Mouse (Mus musculus): Measurements from ENCODE around the gene Rbm33. TPM values are rescaled to one million over a fixed set of nuclear protein-coding genes. Genes with fewer than 3 reads are reported as not detected.
A peak's percentile ranks its signal among the peaks of the same experiment; 100 is the strongest.

Rbm33 gene
- polyA plus RNA-seq, 1 experiment, result 33.3 TPM

DNA sequence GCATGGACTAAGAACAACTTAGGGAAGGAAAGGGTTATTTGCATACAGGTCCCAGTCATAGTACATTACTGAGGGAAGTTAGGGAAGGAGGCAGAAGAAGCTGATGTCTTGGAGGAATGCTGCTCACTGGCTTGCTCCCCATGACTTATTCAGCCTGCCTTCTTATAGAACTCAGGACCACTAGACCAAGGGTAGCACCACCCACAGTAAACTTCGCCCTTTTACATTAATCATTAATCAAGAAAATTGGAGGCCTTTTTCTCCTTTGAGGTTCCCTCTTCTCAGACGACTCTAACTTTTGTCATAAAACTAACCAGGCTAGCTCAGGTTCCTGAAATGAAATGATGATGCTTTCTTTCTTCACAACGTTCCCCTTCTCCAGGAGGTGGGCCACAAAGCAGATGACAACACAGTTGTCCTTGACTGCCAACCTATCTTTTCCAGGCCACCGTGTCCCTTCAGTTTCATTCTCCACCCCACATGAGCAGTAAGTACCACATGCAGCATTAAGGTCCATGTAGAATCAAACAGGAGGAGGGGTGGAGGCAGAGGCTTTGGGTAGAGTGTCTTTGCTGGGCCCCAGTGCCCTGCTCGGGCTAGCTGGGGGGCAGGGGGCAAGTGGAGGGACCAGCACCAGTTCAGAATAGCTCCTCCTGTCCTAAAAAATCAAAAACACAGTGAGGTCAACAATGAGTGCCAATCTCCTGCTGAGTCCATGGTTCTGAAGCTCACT, 25.6 kb upstream of the Rbm33 start:
- Histone ChIP-seq H3K27ac (ENCODE audit: insufficient read depth, low read length) (no peak overlapping the region), H3K27me3 (ENCODE audit: control insufficient read depth, insufficient read depth, low read length) (no peaks in the 10 kb centered on the region)

GRCm38 (mm10) chr5:28292281-28292680, 24.6 kb upstream of the Rbm33 start:
- TF ChIP-seq CTCF (IDR thresholded peaks at IDR 0.05; ENCODE audit: extremely low read depth, insufficient read depth, insufficient read length, insufficient replicate concordance) (no peak), POLR2A (IDR thresholded peaks at IDR 0.05; ENCODE audit: low read depth, low read length) (no peak)
- no peak for DNase-seq (ENCODE audit: low read depth in 1 of 2, low spot score in 2 of 2)
- WGBS, result 51% methylated on average over 3 of the region's 3 CpGs
- no peak overlapping the region for H3K4me3 ChIP-seq (ENCODE audit: extremely low read depth, insufficient read depth, insufficient read length)
- H3K4me1 ChIP-seq (ENCODE audit: control insufficient read depth, insufficient read depth, insufficient read length), result no peaks in the 10 kb centered on the region
- H3K36me3 ChIP-seq (ENCODE audit: control insufficient read depth, insufficient read depth, low read length), result no peaks in the 10 kb centered on the region
- no peaks in the 10 kb centered on the region for H3K27me3 ChIP-seq (ENCODE audit: control insufficient read depth, insufficient read depth, low read length)
- no peak overlapping the region for H3K27ac ChIP-seq (ENCODE audit: insufficient read depth, low read length)

More for the DNA sequence above, 25.6 kb upstream of the Rbm33 start:
- H3K36me3 ChIP-seq (ENCODE audit: control insufficient read depth, insufficient read depth, low read length), result no peaks in the 10 kb centered on the region
- no peak for DNase-seq (ENCODE audit: low read depth in 1 of 2, low spot score in 2 of 2)
- WGBS, result 81% methylated on average over 5 of the region's 5 CpGs
- no peak overlapping the region for H3K4me3 ChIP-seq (ENCODE audit: extremely low read depth, insufficient read depth, insufficient read length)
- no peak for TF ChIP-seq CTCF (IDR thresholded peaks at IDR 0.05; ENCODE audit: extremely low read depth, insufficient read depth, insufficient read length, insufficient replicate concordance)
- no peak for TF ChIP-seq POLR2A (IDR thresholded peaks at IDR 0.05; ENCODE audit: low read depth, low read length)
- no peaks in the 10 kb centered on the region for H3K4me1 ChIP-seq (ENCODE audit: control insufficient read depth, insufficient read depth, insufficient read length)

DNA sequence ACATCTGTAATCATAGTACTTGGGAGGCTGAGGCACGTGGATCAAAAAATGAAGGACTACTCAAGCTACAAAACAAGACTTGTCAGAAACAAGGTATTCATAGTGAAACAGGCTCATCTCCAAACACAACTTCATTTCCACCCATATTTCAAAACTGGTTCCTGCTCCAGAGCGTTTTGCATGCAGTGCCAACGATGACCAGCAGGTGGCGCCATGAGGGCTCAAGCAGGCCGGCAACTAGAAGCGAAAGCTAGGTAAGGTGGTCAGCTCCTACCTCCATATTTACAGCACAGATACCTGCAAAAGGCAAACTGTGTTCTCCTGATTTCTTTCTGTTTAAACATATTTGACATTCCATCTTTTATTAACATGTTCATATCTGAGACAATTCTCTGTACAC, 22.9 kb upstream of the Rbm33 start:
- WGBS, result 7% methylated on average over 6 of the region's 6 CpGs

DNA sequence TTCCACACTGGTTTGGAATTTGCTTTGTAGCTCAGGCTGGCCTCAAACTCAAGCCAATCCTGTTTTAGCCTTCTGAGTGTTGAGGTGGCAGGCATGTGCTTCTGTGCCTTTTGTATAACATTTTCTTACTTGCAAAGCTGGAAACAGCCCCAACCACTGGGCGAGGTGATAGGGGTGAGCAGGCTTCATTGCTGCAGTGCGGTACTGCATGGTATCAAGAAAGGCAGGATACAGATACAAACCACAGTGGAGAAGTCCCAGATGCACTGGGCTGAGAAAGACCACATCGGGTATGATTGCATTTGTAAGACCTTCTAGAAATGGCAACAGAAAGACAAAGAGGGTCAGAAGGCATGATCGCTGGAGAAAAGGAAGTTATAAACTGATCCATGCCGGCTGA, 18.8 kb upstream of the Rbm33 start:
- no peak for TF ChIP-seq CTCF (IDR thresholded peaks at IDR 0.05; ENCODE audit: extremely low read depth, insufficient read depth, insufficient read length, insufficient replicate concordance)
- DNase-seq (ENCODE audit: low read depth in 1 of 2, low spot score in 2 of 2), result no peak
- Histone ChIP-seq H3K36me3 (ENCODE audit: control insufficient read depth, insufficient read depth, low read length) (no peaks in the 10 kb centered on the region), H3K27me3 (ENCODE audit: control insufficient read depth, insufficient read depth, low read length) (no peaks in the 10 kb centered on the region), H3K4me1 (ENCODE audit: control insufficient read depth, insufficient read depth, insufficient read length) (no peaks in the 10 kb centered on the region), H3K4me3 (ENCODE audit: extremely low read depth, insufficient read depth, insufficient read length) (no peak overlapping the region), H3K27ac (ENCODE audit: insufficient read depth, low read length) (no peak overlapping the region)
- WGBS, result 28% methylated on average over 5 of the region's 5 CpGs

More for the DNA sequence above, 22.9 kb upstream of the Rbm33 start:
- TF ChIP-seq POLR2A (IDR thresholded peaks at IDR 0.05; ENCODE audit: low read depth, low read length), result no peak
- peak; percentile 96 for TF ChIP-seq CTCF (IDR thresholded peaks at IDR 0.05; ENCODE audit: extremely low read depth, insufficient read depth, insufficient read length, insufficient replicate concordance)
- Histone ChIP-seq H3K4me3 (ENCODE audit: extremely low read depth, insufficient read depth, insufficient read length) (no peak overlapping the region), H3K36me3 (ENCODE audit: control insufficient read depth, insufficient read depth, low read length) (no peaks in the 10 kb centered on the region), H3K4me1 (ENCODE audit: control insufficient read depth, insufficient read depth, insufficient read length) (no peaks in the 10 kb centered on the region), H3K27ac (ENCODE audit: insufficient read depth, low read length) (no peak overlapping the region), H3K27me3 (ENCODE audit: control insufficient read depth, insufficient read depth, low read length) (no peaks in the 10 kb centered on the region)
- peak; percentile 43 to 81 for DNase-seq (ENCODE audit: low read depth in 1 of 2, low spot score in 2 of 2)

DNA sequence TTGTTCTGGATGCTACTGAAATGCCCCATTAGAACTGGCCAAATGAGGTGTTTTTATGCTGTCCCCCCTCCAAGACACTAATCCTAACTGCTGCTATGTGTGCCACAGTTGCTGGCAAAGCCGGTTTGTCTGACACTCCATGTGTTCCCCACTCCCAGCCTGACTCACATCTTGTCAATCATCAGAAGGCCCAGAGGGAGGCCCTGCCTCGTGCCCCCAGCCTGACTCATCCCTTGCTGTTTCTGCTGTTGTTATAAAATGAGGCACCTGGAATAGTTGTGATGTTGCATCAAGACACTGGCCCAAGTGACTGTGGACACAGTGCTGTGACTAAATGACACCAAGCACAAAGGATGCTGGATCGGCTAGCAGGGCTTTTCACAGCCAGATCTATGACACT, 18.2 kb upstream of the Rbm33 start:
- Histone ChIP-seq H3K36me3 (ENCODE audit: control insufficient read depth, insufficient read depth, low read length) (no peaks in the 10 kb centered on the region), H3K4me3 (ENCODE audit: extremely low read depth, insufficient read depth, insufficient read length) (no peak overlapping the region), H3K4me1 (ENCODE audit: control insufficient read depth, insufficient read depth, insufficient read length) (no peaks in the 10 kb centered on the region), H3K27me3 (ENCODE audit: control insufficient read depth, insufficient read depth, low read length) (no peaks in the 10 kb centered on the region), H3K27ac (ENCODE audit: insufficient read depth, low read length) (no peak overlapping the region)
- TF ChIP-seq POLR2A (IDR thresholded peaks at IDR 0.05; ENCODE audit: low read depth, low read length) (no peak), CTCF (IDR thresholded peaks at IDR 0.05; ENCODE audit: extremely low read depth, insufficient read depth, insufficient read length, insufficient replicate concordance) (no peak)
- 78% methylated on average over 3 of the region's 3 CpGs for WGBS
- no peak for DNase-seq (ENCODE audit: low read depth in 1 of 2, low spot score in 2 of 2)

DNA sequence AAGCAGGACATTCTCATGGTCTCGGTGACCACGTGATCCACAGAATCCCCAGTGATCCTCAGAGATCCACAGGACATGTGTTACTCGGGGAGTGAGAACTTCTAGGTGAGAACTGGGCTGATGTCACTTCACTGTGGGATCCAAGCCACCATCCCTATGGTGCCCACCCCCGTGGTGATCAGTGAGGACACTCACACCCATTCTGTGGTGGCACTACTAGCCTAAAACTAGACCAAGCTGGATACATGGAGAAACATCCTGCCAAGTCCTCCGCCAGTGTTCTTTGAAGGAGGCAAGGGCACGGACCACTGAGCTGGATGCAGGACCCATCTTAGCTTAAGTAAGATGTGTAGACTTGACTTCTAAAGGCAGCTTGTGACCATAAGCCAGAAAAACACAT, 17.6 kb upstream of the Rbm33 start:
- Histone ChIP-seq H3K36me3 (ENCODE audit: control insufficient read depth, insufficient read depth, low read length) (no peaks in the 10 kb centered on the region), H3K4me3 (ENCODE audit: extremely low read depth, insufficient read depth, insufficient read length) (no peak overlapping the region), H3K4me1 (ENCODE audit: control insufficient read depth, insufficient read depth, insufficient read length) (no peaks in the 10 kb centered on the region), H3K27ac (ENCODE audit: insufficient read depth, low read length) (no peak overlapping the region), H3K27me3 (ENCODE audit: control insufficient read depth, insufficient read depth, low read length) (no peaks in the 10 kb centered on the region)
- DNase-seq (ENCODE audit: low read depth in 1 of 2, low spot score in 2 of 2), result no peak
- WGBS, result 86% methylated on average over 6 of the region's 6 CpGs
- TF ChIP-seq POLR2A (IDR thresholded peaks at IDR 0.05; ENCODE audit: low read depth, low read length), result no peak
- no peak for TF ChIP-seq CTCF (IDR thresholded peaks at IDR 0.05; ENCODE audit: extremely low read depth, insufficient read depth, insufficient read length, insufficient replicate concordance)

DNA sequence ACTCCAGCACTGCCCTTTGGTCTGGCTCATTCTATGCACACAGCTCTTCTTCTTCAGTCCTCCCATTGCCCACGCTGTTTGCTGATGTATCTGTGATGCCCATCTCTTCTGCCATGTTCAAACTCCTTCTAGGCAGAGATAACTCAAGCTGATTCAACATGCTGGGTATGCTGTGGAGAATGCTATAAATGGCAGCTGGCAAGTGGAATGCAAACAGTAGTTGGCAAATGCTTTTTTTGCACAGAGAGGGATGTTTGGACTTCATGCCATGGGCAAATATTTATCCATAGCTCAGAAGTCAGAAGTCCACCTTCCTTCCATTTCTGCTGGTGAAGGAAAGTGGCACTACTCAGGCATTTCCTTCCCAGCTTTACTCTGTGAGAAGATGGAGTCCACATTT, 14.2 kb upstream of the Rbm33 start:
- H3K4me3 ChIP-seq (ENCODE audit: extremely low read depth, insufficient read depth, insufficient read length), result no peak overlapping the region
- WGBS, result 79% methylated on average over 1 of the region's 1 CpGs
- H3K27ac ChIP-seq (ENCODE audit: insufficient read depth, low read length), result no peak overlapping the region
- no peak for DNase-seq (ENCODE audit: low read depth in 1 of 2, low spot score in 2 of 2)
- no peaks in the 10 kb centered on the region for H3K36me3 ChIP-seq (ENCODE audit: control insufficient read depth, insufficient read depth, low read length)
- TF ChIP-seq POLR2A (IDR thresholded peaks at IDR 0.05; ENCODE audit: low read depth, low read length), result no peak
- no peak for TF ChIP-seq CTCF (IDR thresholded peaks at IDR 0.05; ENCODE audit: extremely low read depth, insufficient read depth, insufficient read length, insufficient replicate concordance)
- no peaks in the 10 kb centered on the region for H3K4me1 ChIP-seq (ENCODE audit: control insufficient read depth, insufficient read depth, insufficient read length)
- no peaks in the 10 kb centered on the region for H3K27me3 ChIP-seq (ENCODE audit: control insufficient read depth, insufficient read depth, low read length)

Measured in spleen, adult 2 months (tissue).